Mouse (Mus musculus) lung, postnatal 25 days (tissue): ENCODE data around the gene Mcl1.
"Not testable (repeated sequence)": the region's sequence is repeated elsewhere in the genome, so short reads cannot be mapped to it uniquely, and the experiment has no call there.

Experiments used
- DNase-seq: peaks from one replicate; pipeline ENCODE4 v3.0.0; 2022; ENCODE audit warnings: low spot score

Mcl1 gene

DNA sequence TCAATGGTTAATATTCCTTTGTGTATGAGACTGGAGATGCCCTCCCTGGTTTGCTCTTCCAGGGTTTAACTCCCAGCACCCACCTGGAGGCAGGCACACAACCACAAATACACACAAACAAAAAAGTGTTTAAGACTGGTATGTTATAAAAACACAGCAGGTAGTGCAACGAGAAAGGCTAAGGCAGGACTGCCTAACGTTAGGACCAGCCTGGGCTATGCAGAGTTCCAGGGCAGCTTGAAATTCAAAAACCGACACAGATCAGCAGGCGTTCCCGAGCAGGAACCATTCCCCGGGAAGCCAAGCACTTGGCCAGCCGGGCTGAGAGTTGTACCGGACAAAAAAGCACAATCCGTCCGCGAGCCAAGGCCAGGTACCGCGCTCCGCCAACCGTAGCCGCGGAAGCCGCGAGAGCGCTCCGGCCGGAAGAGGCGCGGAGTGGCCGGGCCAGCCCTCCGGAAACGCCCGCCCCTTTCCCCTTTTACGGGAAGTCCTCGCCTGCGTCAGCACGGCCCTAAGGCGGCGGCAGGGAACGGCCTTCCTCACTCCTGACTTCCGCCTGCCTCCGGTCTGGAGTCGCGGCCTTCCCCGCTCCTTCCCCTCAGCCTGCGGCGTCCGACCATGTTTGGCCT is at the start of gene Mcl1:
TSS of gene Mcl1 (plus strand) at position 553 of the 632 bp plus-strand sequence.
- peak; percentile 97 for DNase-seq

DNA sequence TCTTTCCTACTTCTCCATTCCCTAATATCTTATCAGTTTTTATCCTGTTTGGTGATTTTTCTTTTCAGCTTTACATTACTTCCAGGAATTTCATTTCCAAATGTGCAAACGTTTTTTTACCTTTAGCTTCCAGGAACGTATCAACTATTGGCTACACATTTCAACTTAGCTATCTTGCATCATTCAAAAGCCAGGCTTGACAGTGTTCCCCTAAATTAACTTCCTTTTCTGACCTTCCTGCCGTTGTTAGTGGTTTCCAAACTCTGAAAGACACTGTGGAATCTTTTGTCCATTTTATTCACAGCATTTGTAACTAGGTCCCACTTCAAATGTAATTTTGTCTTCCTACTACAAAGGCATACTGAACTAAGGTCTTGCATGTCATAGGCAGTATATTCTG is 49.4 kb upstream of the Mcl1 start:
- DNase-seq = no peak

DNA sequence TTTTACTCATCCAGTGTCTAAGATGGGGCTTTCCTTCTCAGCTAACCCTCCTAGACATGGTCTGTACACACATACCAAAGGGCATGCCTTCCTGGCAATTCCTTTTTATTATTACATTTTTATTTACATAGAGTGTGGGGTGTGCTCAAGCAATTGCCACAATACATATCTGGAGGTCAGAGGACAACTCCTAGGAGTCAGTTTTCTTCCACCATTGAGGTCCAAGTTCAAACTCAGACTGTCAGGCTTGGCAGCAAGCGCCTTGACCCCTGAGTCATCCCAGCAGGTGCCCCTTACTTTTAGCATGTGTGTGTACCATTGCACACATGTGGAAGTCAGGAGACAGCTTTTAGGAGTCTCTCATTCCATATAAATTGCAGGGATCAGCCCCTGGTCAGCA is 44.6 kb upstream of the Mcl1 start:
- DNase-seq = no peak

DNA sequence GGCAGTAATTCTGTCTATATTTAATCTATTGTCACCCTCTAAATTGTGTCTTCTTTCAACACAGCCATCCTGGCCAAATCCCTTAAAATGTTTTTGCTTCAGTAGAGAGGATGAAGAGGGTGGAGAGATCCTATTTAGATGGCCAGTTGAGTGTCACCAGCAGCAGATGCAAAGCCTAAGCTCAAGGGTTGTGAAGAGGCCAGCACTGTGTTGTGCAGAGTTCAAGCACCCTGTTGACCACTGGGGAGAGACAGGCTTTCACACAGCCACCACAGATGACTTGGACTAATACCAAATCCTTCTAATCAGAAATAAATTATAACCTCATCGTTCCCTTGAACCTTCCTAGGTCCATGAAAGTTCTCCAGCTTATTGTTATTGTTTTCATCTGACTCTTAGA is 40.1 kb upstream of the Mcl1 start:
- DNase-seq = no peak

DNA sequence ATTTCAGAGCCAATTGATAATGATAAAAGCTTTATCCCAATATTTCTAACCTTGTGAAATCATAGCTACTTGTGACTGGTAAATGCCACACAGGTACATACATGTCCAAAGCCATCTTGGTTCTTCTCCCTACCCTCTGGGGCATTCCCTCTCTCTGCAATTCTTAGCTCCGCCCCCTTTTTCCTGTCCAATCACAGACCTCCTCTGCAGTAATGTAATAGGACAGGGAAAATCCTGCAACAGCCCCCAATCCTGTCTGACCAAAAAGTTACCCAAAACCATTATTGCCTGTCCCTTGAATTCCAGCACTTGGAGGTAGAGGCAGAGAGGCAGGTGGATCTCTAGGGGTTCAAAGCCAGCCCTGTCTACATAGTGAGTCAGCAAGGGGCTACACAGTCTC is 37.3 kb upstream of the Mcl1 start:
- DNase-seq = no peak

DNA sequence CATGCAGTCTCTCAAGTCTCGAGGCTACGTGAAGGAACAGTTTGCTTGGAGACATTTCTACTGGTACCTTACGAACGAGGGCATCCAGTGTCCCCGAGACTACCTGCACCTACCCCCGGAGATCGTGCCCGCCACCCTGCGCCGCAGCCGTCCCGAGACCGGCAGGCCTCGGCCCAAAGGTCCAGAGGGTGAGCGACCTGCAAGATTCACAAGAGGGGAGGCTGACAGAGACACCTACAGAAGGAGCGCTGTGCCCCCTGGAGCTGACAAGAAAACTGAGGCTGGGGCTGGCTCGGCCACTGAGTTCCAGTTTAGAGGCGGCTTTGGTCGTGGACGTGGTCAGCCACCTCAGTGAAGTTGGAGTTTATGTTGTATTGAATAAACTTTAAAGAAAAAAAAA is 36.2 kb upstream of the Mcl1 start:
- not testable (repeated sequence) for DNase-seq

DNA sequence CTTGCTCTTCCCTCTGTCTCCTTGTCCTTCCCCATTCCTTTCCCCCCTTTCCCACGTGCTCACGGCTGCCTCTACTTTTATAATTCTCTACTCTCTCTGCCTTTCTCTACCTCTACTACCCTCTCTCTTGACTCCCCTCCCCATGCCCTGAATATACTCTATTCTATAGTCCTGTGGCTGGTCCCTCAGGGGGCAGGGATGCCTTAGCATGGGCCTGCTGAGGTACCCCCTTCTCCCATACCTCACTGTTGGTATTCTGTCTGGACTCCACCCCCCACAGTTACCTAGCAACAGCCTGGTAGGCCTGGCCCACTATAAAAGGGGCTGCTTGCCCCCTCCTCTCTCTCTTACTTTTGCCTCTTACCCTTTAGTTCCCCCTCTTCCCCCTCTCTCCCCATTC is 35.0 kb upstream of the Mcl1 start:
- DNase-seq = no peak

DNA sequence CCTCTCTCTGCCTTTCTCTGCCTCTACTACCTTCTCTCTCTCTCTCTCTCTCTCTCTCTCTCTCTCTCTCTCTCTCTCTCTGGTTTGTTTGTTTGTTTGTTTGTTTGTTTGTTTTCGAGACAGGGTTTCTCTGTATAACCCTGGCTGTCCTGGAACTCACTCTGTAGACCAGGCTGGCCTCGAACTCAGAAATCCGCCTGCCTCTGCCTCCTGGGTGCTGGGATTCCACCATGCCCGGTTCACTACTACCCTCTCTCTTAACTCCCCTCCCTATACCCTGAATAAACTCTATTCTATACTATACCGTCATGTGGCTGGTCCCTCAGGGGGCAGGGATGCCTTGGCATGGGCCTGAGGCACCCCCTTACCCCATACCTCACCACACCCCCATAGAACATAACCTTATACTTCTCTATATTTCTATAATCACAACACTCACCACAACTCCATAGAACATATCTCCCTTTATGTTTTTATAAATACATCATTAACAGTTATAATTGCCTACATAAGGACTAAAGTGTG is 34.5 kb upstream of the Mcl1 start:
- DNase-seq = not testable (repeated sequence)

DNA sequence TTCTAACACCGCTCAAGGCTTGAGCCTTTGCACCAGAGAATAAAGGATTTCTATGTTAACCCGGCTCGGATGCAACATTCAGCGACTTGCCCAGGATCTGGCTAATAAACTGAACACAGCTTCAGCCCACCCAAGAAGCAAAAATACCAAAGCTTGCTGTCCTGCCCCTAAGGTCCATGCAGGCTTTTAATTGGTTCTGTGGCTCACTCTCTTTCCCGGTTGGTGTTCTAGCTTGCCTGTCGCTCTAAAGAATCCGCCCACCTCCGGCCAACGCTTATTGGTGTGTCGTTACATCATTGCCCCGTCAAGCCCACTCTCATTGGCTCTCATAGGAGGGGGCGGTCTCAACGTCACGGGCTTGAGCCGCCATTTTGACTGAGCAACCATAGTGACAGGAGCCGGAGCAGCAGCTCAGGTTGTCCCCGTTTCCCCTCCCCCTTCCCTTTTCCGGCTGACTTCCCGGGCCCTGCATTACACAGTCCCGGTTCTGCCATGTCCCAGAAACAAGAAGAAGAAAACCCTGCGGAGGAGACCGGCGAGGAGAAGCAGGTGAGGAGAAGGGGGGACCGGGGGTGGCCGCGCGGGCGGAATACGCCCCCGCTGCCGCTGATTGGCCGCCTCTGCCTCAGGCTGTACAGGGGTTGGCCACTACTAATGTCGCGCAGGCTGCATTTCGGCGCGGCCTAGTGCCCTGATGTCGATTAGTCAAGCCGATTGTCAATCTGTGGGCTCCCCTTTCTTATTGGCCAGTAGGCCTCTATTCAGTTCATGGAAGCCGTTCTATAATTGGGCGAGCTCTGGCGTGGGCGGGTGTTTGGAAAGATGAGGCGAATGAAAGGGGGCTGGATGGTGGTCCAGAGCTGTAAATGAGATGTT is 33.7 kb upstream of the Mcl1 start, which contains the start of gene Ensa:
TSS of gene Ensa (plus strand) at position 366 of the 876 bp plus-strand sequence.
- DNase-seq = peak; percentile 99

DNA sequence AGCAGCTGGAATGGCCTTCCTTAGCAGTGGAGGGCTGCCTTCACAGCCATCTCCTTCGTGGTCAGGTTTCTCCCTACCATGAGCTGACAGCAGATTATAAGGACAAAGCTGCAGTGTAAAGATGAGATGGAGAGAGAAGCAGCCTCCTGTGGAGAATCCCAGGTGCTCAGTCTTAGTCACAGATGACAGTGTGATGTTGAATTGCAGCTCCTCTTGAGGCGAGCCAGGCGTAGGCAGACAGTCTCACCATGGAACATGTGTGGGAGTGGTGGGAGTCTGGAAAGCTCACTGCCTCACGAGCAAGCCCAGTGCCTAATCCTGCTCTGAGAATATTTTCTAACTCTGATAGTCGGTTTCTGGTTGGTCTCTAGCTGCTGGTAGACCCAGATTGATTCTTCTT is 30.8 kb upstream of the Mcl1 start:
- no peak for DNase-seq

DNA sequence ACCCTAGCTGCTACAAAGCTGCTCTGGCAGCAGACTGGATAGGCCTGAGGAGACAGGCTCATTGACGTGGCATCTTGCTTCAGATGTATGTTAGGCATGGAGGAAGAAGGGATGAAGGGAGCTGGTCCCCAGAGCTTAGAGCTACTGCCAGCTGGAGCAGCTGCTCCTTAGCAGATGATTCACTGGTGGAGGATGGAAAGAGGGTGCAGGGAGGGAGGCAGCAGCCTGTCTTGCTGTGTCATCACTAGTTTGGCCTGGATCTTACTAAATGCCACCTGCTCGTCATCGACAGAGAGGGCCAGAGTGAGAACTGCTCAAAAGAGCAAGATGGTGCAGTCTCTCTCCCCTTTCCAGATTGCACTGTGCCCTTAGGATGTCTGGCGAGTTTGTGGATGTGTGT is 28.8 kb upstream of the Mcl1 start:
- no peak for DNase-seq

DNA sequence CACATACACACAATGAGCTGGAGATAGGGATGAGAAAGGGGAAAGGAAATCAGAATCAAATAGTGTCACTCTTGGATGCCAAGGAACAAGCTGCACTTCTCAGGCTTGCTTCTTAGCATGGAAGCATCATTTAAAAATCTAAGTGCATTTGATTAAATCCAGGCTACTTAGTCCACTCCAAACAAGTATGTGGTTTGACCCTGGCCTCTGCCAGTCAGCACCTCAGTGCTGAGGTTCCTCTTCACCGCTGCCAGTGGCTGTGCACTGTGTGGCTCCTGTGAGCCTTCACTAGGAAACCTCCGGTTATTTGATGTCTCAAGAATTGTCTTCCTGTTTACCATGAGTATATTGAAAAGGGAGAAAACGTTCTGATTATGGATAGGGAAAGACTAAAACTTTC is 27.7 kb upstream of the Mcl1 start:
- DNase-seq = no peak

DNA sequence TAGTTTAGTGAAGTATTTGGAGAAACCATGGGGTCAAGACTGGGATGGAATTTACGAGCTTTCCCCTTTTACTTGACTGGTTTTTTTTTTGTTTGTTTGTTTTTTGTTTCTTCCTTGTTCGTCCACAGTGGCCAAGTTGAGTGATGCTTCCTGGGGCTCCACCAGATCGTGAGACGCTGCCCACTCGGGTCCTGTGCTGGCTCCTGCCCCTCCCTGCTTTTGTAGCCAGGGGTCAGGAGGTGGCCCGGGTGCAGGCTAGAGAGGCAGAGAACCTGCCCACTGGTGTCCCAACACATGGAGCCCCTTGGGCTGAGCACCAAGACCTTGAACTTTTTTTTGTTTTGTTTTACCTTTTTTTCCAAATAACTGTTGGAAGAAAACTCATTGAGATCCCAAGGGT is 27.3 kb upstream of the Mcl1 start:
- DNase-seq = no peak

DNA sequence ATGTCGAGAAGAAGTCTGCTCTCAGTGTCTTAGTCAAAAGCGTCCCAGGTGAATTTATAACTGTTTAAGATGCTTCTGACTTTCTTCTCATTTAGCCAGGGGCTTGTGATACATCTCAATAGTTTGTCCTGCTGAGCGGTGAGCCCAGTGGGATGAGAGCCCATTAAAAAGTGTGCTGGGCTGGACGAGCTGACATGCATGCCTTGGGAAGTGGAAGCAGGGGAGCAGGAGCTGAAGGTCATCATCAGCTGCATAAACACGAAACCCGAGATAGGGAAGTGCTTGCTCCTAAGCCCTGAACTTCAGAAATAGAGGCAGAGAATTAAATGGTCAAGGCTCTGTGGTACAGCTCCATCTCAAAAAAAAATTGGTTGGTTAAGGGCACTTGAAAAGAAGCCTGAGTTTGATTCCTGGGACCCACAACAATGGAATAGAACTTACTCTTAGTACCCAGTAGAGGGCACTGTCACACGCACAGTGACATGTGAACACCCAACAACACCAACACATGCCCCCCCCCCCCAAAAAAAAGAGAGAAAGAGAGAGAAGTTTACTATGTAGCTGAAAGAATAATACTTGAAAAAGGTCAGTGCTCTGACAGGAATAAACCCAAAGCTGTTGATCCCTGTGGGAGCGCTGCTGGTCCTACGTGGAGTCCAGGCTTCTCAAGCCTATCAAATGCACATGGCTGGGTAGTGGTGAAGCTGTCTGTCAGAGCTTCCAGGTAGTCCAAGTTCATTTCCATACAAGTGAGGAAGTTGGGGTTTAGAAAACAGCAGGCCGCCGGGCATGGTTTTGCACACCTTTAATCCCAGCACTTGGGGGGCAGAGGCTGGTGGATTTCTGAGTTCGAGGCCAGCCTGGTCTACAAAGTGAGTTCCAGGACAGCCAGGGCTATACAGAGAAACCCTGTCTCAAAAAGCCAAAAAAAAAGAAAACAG is 25.7 kb upstream of the Mcl1 start:
- DNase-seq = no peak

DNA sequence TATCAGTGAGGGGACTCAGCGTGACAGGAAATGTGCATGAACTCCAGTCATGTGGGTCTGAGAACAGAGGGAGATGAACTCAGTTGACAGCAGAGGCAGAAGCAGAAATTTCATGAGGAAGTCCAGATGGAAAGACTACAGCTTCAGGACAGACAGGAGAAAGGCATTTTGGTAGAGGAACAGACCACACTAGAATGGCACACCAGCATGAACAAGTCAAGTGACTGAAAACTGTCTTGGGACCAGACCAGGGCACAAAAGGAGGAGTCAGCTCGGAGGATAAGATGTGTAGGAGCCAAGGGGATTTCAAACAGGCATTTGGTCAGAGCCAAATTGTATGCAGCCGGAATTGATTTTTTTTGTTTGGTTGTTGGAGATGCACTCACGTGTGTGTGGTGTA is 23.0 kb upstream of the Mcl1 start:
- DNase-seq = no peak

DNA sequence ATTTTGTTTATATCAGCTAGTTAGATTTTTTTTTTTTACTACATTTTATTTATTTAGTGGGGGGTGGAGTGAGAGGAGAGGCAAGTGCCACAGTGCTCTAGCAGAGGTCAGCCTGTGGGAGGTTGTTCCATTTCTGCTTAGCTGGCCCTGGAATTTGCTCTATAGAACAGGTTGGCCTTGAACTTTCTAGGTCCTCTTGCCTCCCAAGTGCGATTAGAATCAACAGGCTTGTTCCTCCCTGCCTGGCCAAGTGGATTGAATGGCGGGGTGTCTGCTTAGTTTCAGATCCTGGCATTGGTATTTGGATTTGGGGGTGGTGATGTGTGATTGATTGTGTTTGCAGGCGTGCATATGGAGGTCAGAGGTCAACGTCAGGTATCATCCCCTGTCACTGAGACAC is 22.5 kb upstream of the Mcl1 start:
- no peak for DNase-seq

DNA sequence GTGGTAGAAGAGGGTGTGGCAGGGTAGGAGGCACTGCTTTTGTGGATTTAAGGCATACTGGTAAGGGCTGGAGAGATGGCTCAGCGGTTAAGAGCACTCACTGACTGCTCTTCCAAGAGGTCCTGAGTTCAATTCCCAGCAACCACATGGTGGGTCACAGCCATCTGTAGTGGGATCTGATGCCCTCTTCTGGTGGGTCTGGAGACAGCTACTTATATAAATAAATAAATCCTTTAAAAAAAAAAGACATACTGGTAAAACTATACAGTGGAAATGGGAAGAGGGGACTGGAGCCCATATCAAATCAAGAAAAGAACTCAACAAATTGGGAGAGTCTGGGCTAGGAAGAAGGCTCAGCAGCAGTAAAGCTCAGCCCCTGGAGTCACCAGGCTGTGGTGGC is 18.9 kb upstream of the Mcl1 start:
- no peak for DNase-seq

DNA sequence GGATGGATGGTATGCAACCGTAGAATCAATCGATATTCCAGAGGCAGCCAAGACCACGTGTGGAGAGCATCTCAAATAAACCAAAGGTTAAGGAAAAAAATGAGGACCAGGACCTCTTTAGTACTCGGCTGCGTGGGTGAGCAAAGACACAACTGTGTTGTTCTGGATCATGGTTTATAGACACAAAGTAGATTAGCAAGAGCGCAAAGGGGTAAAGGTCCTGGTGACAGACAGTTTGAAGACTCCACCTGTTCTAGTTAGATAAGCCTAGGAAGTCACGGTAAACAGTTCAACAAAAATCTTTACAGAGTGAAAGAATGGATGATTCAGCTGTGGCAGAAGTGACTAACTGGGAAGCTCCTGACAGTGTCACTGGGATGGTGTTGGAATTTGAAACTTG is 15.5 kb upstream of the Mcl1 start:
- DNase-seq = no peak

DNA sequence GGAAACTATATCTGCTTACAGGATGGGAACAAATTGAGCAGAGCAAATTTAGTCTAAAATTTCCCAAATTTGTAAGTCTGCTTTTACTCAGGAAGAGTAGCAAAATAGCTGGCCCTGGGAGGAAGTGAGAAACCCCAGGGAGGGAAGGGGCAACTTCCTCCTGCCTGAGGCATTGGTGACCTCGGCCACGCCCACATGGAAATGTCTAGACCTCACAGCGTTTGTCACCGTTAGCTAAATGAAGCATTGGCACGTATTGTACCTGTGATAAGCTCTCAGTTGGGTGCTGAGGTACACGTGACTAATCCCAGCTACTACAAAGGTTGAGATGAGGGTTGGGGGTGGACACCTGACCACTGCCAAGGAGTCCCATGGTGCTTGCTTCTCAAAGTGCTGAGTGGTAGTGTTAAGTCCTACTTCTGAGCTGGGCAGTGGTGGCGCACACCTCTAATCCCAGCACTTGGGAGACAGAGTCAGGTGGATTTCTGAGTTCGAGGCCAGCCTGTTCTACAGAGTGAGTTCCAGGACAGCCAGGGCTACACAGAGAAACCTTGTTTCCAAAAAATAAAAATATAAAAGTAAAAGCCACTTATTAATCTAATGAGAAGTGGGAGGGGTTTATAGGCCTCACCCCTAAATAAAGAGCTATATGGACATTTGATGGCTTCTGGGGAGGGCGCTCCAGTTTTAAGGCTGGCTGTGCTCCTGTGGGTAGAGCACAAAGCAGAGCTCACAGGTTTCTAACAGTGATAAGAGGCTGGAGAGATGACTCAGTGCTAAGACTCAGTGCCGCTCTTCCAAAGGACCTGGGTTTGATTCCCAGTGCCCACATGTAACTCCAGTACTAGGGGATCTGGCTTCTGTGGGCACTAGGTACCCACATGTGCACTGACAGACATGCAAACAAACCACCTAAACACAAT is 13.0 kb upstream of the Mcl1 start:
- DNase-seq = peak; percentile 66

DNA sequence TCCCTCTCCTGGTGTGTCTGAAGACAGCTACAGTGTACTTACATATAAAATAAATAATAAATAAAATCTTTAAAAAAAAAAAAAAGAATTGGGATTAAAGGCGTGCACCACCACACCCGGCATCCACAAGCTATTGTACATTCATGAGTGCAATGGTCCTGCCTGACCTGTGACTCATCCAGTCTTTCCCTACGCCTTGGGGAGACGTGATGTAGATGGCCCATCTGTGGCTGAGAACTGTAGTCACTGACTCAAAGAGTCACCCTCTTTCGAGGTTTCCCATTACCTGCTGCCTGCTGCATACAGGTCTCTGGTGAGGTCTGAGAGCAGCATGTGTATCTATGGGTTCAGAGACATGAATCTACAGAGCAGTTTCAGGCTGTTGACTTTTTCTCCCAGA is 10.6 kb upstream of the Mcl1 start:
- no peak for DNase-seq
